In the genomic region with DNA sequence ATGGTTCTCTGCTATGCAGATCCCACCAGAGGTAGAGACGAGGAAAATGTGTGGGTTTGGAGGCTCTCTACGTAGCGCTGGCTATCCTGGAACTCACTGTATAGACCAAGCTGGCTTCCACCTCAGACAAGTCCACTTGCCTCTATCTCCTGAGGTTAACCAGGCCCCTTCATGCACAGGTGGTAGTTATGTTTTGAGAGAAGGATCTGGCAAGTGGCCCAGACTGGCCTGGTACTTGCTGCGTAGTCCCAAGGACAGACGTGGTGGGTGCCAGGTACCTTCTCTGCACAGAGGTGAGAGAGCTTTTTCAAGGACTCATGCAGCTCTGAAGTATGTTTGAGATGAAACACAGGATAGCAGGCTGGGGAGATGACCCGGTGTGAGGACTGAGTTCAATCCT, we compare ENCODE assay signal across 13 mouse cellular contexts. TPM values are rescaled to one million over a fixed set of nuclear protein-coding genes. Genes with fewer than 3 reads are reported as not detected.
DNase-seq lines count a peak whose midpoint lies in the region; ATAC-seq and TF ChIP-seq lines count a peak whose summit lies in the region.
"Had no signal": no experiment of that assay in that cellular context is flagged by ENCODE, and none has a peak within 500 bp of the region (broad histone marks: within the 10 kb centered on the region; RNA-seq: fewer than 3 reads in every experiment).

No protein-coding gene starts in this region.

- TF ChIP-seq CTCF in intestine, postnatal 0 days (IDR thresholded peaks at IDR 0.05; ENCODE audit: low read depth): no peak
- TF ChIP-seq CTCF in CH12.LX (conservative IDR thresholded peaks at IDR 0.05 in 1 of 2, IDR thresholded peaks at IDR 0.05 in 1 of 2; ENCODE audit: low read depth in 2 of 2, low read length in 2 of 2): no peak

- no peak; the same call in 1 of the 2 replicates for TF ChIP-seq POLR2A in CH12.LX (IDR thresholded peaks at IDR 0.05; ENCODE audit: low read depth, low read length)

- in situ Hi-C loops in CH12.LX (cut with MboI; ENCODE audit: low pct_ligation_motif_present, low pct_unique_long_range_greater_than_20kb, low sequenced_read_pairs): no loop called here

- H3K9ac ChIP-seq in intestine, postnatal 0 days (ENCODE audit: low read depth, low read length): no peak overlapping the region
- no peak overlapping the region for H3K9ac ChIP-seq in intestine, embryonic 15.5 days
- no peak overlapping the region for H3K9ac ChIP-seq in CH12.LX (ENCODE audit: insufficient read depth, low read depth)
- H3K9ac ChIP-seq: embryonic facial prominence, embryonic 12.5 days; hindbrain, embryonic 12.5 days; midbrain, embryonic 15.5 days; neural tube, embryonic 12.5 days had no signal

- no peak overlapping the region for H3K4me2 ChIP-seq in intestine, postnatal 0 days (replicated peaks; ENCODE audit: low read depth)
- no peak overlapping the region for H3K4me2 ChIP-seq in intestine, embryonic 15.5 days (replicated peaks)
- H3K4me2 ChIP-seq in CH12.LX (ENCODE audit: insufficient read depth, low read depth, poor library complexity, severe bottlenecking): peak overlapping the region; percentile 81
- H3K4me2 ChIP-seq: embryonic facial prominence, embryonic 12.5 days; hindbrain, embryonic 12.5 days; midbrain, embryonic 15.5 days; neural tube, embryonic 12.5 days had no signal

- H3K79me2 ChIP-seq in CH12.LX (replicated peaks; ENCODE audit: control insufficient read depth, extremely low read depth, insufficient read depth, poor library complexity, severe bottlenecking): peaks cover 13% of the 10 kb centered on the region

- no peaks in the 10 kb centered on the region for H3K9me3 ChIP-seq in intestine, postnatal 0 days (ENCODE audit: control insufficient read depth)
- no peaks in the 10 kb centered on the region for H3K9me3 ChIP-seq in intestine, embryonic 15.5 days
- no peaks in the 10 kb centered on the region for H3K9me3 ChIP-seq in CH12.LX (replicated peaks; ENCODE audit: low read length)
- H3K9me3 ChIP-seq: embryonic facial prominence, embryonic 12.5 days; hindbrain, embryonic 12.5 days; midbrain, embryonic 15.5 days; neural tube, embryonic 12.5 days had no signal

- peak; percentile 31; the same call in 1 of the 2 replicates for TF ChIP-seq EP300 in CH12.LX (IDR thresholded peaks at IDR 0.05; ENCODE audit: low read length)

- no peaks in the 10 kb centered on the region for H3K4me1 ChIP-seq in intestine, postnatal 0 days (replicated peaks; ENCODE audit: control insufficient read depth, insufficient read depth, low read length)
- H3K4me1 ChIP-seq in intestine, embryonic 15.5 days (replicated peaks): 0 out of 2 replicates have a peak, but pooled peaks cover 3% of the 10 kb centered on the region
- peaks cover 9 to 40% of the 10 kb centered on the region in 2 experiments for H3K4me1 ChIP-seq in CH12.LX (ENCODE audit: control insufficient read depth in 1 of 2, insufficient read depth in 2 of 2)

- H3K27ac ChIP-seq in intestine, postnatal 0 days (ENCODE audit: low read depth, low read length): 0 out of 2 replicates have a peak overlapping the region, but pooled peaks have one; percentile 21
- H3K27ac ChIP-seq in intestine, embryonic 15.5 days: no peak overlapping the region
- H3K27ac ChIP-seq in CH12.LX (ENCODE audit: insufficient read depth, low read depth): peak overlapping the region; percentile 49
- H3K27ac ChIP-seq: embryonic facial prominence, embryonic 12.5 days; hindbrain, embryonic 12.5 days; midbrain, embryonic 15.5 days; neural tube, embryonic 12.5 days had no signal

- dilution Hi-C loops in CH12.LX (cut with MboI; ENCODE audit: extremely low pct_ligation_motif_present, extremely low pct_unique_long_range_greater_than_20kb, low sequenced_read_pairs): no loop called here

- no peak overlapping the region for H3K4me3 ChIP-seq in intestine, postnatal 0 days (ENCODE audit: low read depth, low read length)
- H3K4me3 ChIP-seq in intestine, embryonic 15.5 days (replicated peaks): no peak overlapping the region
- H3K4me3 ChIP-seq in CH12.LX (replicated peaks in 1 of 3; ENCODE audit: low read depth in 2 of 3, low read length in 2 of 3, poor library complexity in 1 of 3): peak overlapping the region; percentile 2 to 22 (median 11)
- H3K4me3 ChIP-seq: embryonic facial prominence, embryonic 12.5 days; hindbrain, embryonic 12.5 days; midbrain, embryonic 15.5 days; neural tube, embryonic 12.5 days had no signal

- TF ChIP-seq RAD21 in CH12.LX (IDR thresholded peaks at IDR 0.05; ENCODE audit: low read depth, low read length): no peak

- ATAC-seq in intestine, postnatal 0 days: no peak
- no peak for ATAC-seq in intestine, embryonic 15.5 days
- no peak for ATAC-seq in megakaryocyte-erythroid progenitor cell, adult 5-6 weeks (replicated peaks; ENCODE audit: low FRiP score, low TSS enrichment, poor library complexity, severe bottlenecking)
- no peak for ATAC-seq in monocyte, adult 5-6 weeks (replicated peaks; ENCODE audit: insufficient number of reproducible peaks, low FRiP score, low TSS enrichment, poor library complexity, severe bottlenecking)
- ATAC-seq: midbrain, embryonic 15.5 days; Patski had no signal

- H3K27me3 ChIP-seq in intestine, postnatal 0 days (replicated peaks; ENCODE audit: control insufficient read depth, insufficient read depth, low read length): no peaks in the 10 kb centered on the region
- no peaks in the 10 kb centered on the region for H3K27me3 ChIP-seq in intestine, embryonic 15.5 days (replicated peaks)
- no peaks in the 10 kb centered on the region for H3K27me3 ChIP-seq in CH12.LX (replicated peaks)
- H3K27me3 ChIP-seq: embryonic facial prominence, embryonic 12.5 days; hindbrain, embryonic 12.5 days; midbrain, embryonic 15.5 days; neural tube, embryonic 12.5 days; Patski had no signal

- DNase-seq in A20 (ENCODE audit: low read depth, low spot score) (peak; percentile 88), CH12.LX (ENCODE audit: extremely low read depth) (peak; percentile 37)
- DNase-seq in heart, postnatal 4 days: peak; percentile 70
- DNase-seq: gastrocnemius, postnatal 25 days had no signal

- WGBS in intestine, postnatal 0 days: 88% methylated on average over 6 of the region's 6 CpGs
- 86% methylated on average over 6 of the region's 6 CpGs for WGBS in intestine, embryonic 15.5 days

- H3K36me3 ChIP-seq in intestine, postnatal 0 days (ENCODE audit: control insufficient read depth, insufficient read depth): peaks cover 11% of the 10 kb centered on the region; the same call in 1 of the 2 replicates
- peaks cover 8% of the 10 kb centered on the region for H3K36me3 ChIP-seq in intestine, embryonic 15.5 days
- peaks cover 20 to 59% of the 10 kb centered on the region in 2 experiments for H3K36me3 ChIP-seq in CH12.LX (replicated peaks in 1 of 2; ENCODE audit: control insufficient read depth in 1 of 2, insufficient read depth in 1 of 2, low read length in 1 of 2)

TF ChIP-seq in CH12.LX, 34 proteins besides CTCF, POLR2A, EP300 and RAD21:
- TF ChIP-seq TCF12 (IDR thresholded peaks at IDR 0.05; ENCODE audit: low read depth, low read length) (peak; percentile 73), IRF4 (IDR thresholded peaks at IDR 0.05; ENCODE audit: low read depth, low read length) (no peak)

RNA-seq across cellular contexts. Expression of gene Rufy2, which starts 4.5 kb away (rescaled TPM):
- polyA plus RNA-seq in intestine, postnatal 0 days (2015; fragmentation: Nextera tagmentation; extraction: Ambion mirVana): 13.9 and 18.8 TPM in 2 replicates
- 20.3 and 20.7 TPM in 2 replicates for polyA plus RNA-seq in intestine, embryonic 15.5 days (2015; fragmentation: Nextera tagmentation; extraction: Ambion mirVana)
- 4.9 and 5.6 TPM in 2 replicates for total RNA-seq in CH12.LX (2012; rRNA removed)
- 5.8 and 9.0 TPM in 2 replicates for total RNA-seq in CH12.LX (2014; rRNA removed)
- 6.8 and 7.1 TPM in 2 replicates for polyA plus RNA-seq in CH12.LX (2012; ENCODE audit: insufficient read length, low read depth)
- 10 to 100 TPM; 13.7 to 15.6 TPM for total RNA-seq in heart, postnatal 4 days (2021)
- 4.3 and 15.9 TPM in 2 replicates for total RNA-seq in megakaryocyte-erythroid progenitor cell, adult 5-6 weeks (2014; fragmentation: Nextera tagmentation)
- 1.8 and 3.1 TPM in 2 replicates for total RNA-seq in megakaryocyte-erythroid progenitor cell, adult 5-6 weeks (2017)
- 14.6 to 24.6 TPM (median 15.7 TPM) in 3 replicates for total RNA-seq in monocyte, adult 5-6 weeks (2017)

RNA-seq across cellular contexts. Expression of gene Dna2, which starts 37.7 kb away (rescaled TPM):
- polyA plus RNA-seq in intestine, postnatal 0 days (2015; fragmentation: Nextera tagmentation; extraction: Ambion mirVana): 9.6 and 11.5 TPM in 2 replicates
- polyA plus RNA-seq in intestine, embryonic 15.5 days (2015; fragmentation: Nextera tagmentation; extraction: Ambion mirVana): 21.7 and 22.0 TPM in 2 replicates
- total RNA-seq in CH12.LX (2012; rRNA removed) (31.7 and 38.6 TPM in 2 replicates), CH12.LX (2014; rRNA removed) (38.6 and 41.2 TPM in 2 replicates)
- polyA plus RNA-seq in CH12.LX (2012; ENCODE audit: insufficient read length, low read depth): 33.1 and 33.4 TPM in 2 replicates
- total RNA-seq in heart, postnatal 4 days (2021): 10 to 100 TPM; 12.0 to 13.5 TPM
- total RNA-seq in megakaryocyte-erythroid progenitor cell, adult 5-6 weeks (2014; fragmentation: Nextera tagmentation): 61.7 and 63.1 TPM in 2 replicates
- 41.9 and 42.8 TPM in 2 replicates for total RNA-seq in megakaryocyte-erythroid progenitor cell, adult 5-6 weeks (2017)
- 53.3 to 72.9 TPM (median 67.8 TPM) in 3 replicates for total RNA-seq in monocyte, adult 5-6 weeks (2017)

RNA-seq across cellular contexts. Expression of gene Hnrnph3, which starts 39.5 kb away (rescaled TPM):
- 21.2 and 25.0 TPM in 2 replicates for polyA plus RNA-seq in intestine, postnatal 0 days (2015; fragmentation: Nextera tagmentation; extraction: Ambion mirVana)
- polyA plus RNA-seq in intestine, embryonic 15.5 days (2015; fragmentation: Nextera tagmentation; extraction: Ambion mirVana): 73.6 and 75.4 TPM in 2 replicates
- total RNA-seq in CH12.LX (2012; rRNA removed) (12.8 and 15.1 TPM in 2 replicates), CH12.LX (2014; rRNA removed) (9.5 and 11.7 TPM in 2 replicates)
- polyA plus RNA-seq in CH12.LX (2012; ENCODE audit: insufficient read length, low read depth): 37.8 and 55.2 TPM in 2 replicates
- total RNA-seq in heart, postnatal 4 days (2021): 10 to 100 TPM; 40.2 to 45.2 TPM
- 85.2 and 100 TPM in 2 replicates for total RNA-seq in megakaryocyte-erythroid progenitor cell, adult 5-6 weeks (2014; fragmentation: Nextera tagmentation)
- 49.2 and 56.4 TPM in 2 replicates for total RNA-seq in megakaryocyte-erythroid progenitor cell, adult 5-6 weeks (2017)
- 87.7 to 119 TPM (median 96.9 TPM) in 3 replicates for total RNA-seq in monocyte, adult 5-6 weeks (2017)

RNA-seq across cellular contexts. Expression of gene Pbld2, which starts 39.6 kb away (rescaled TPM):
- polyA plus RNA-seq in intestine, postnatal 0 days (2015; fragmentation: Nextera tagmentation; extraction: Ambion mirVana): 36.2 and 43.7 TPM in 2 replicates
- polyA plus RNA-seq in intestine, embryonic 15.5 days (2015; fragmentation: Nextera tagmentation; extraction: Ambion mirVana): 5.7 and 6.8 TPM in 2 replicates
- total RNA-seq in CH12.LX (2012; rRNA removed): 0.55 and 0.72 TPM in 2 replicates
- total RNA-seq in CH12.LX (2014; rRNA removed): 0.19 and 0.76 TPM in 2 replicates
- polyA plus RNA-seq in CH12.LX (2012; ENCODE audit: insufficient read length, low read depth): 0.26 TPM in 1 of 2 replicates, not detected in the other
- 1 to 10 TPM; 2.4 to 2.7 TPM for total RNA-seq in heart, postnatal 4 days (2021)
- total RNA-seq in megakaryocyte-erythroid progenitor cell, adult 5-6 weeks (2014; fragmentation: Nextera tagmentation): 0.42 and 0.92 TPM in 2 replicates
- 0.08 and 0.52 TPM in 2 replicates for total RNA-seq in megakaryocyte-erythroid progenitor cell, adult 5-6 weeks (2017)
- total RNA-seq in monocyte, adult 5-6 weeks (2017): not detected in 3 replicates

Comparison
In these comparisons a context has a peak if more than half of its experiments do, and no peak if none do; other contexts are left out.
1. H3K4me3 ChIP-seq: peak in CH12.LX (3 of 3); none in intestine, postnatal 0 days (single experiment) and intestine, embryonic 15.5 days (single experiment).
2. DNase-seq: peak in every context shown above with its lines; median percentile 88 in A20; 70 in heart, postnatal 4 days; 37 in CH12.LX.